Mouse (Mus musculus) cerebellum, adult 2 months (tissue): ENCODE results near the gene Ankrd54. TPM values are rescaled to one million over a fixed set of nuclear protein-coding genes. Genes with fewer than 3 reads are reported as not detected.
A peak's percentile ranks its signal among the peaks of the same experiment; 100 is the strongest.

Experiments used
- DNase-seq, 2 experiments: peaks; one replicate each; pipeline ENCODE4 v3.0.0; 2021
- H3K27ac ChIP-seq: fragments of 200-500 bp; 2 replicates; pipeline ENCODE4 v1.5.1; 2012; ENCODE audit warnings: low read length, control low read depth, inconsistent platforms; ENCODE audit not compliant: insufficient read depth
- H3K27me3 ChIP-seq: fragments of 200-500 bp; 2 replicates; pipeline ENCODE4 v1.6.1; 2012; ENCODE audit warnings: inconsistent platforms, mild to moderate bottlenecking, low read length, moderate library complexity; ENCODE audit not compliant: control insufficient read depth, insufficient read depth
- H3K4me1 ChIP-seq: fragments of 200-500 bp; 2 replicates; pipeline ENCODE4 v1.6.1; 2011; ENCODE audit warnings: low read length; ENCODE audit not compliant: control insufficient read depth, insufficient read depth
- H3K4me3 ChIP-seq: fragments of 200-500 bp; replicated peaks from 2 replicates; pipeline ENCODE3; 2011; ENCODE audit warnings: mild to moderate bottlenecking, low read depth, low read length, control low read depth; ENCODE audit not compliant: insufficient read depth
- CTCF ChIP-seq: fragments of 200-500 bp; IDR thresholded peaks from 2 replicates; pipeline ENCODE4 v1.5.1; 2011; ENCODE audit warnings: low read depth, mild to moderate bottlenecking, control low read depth, low read length, moderate library complexity, borderline replicate concordance; ENCODE audit not compliant: insufficient read depth
- POLR2A ChIP-seq: fragments of 200-500 bp; IDR thresholded peaks from 2 replicates; pipeline ENCODE4 v1.6.1; 2011; ENCODE audit warnings: low read length, control low read depth, borderline replicate concordance; ENCODE audit not compliant: insufficient read depth
- WGBS: fragments of 180-500 bp; shearing (Covaris S2); methylation state at CpG from one replicate; pipeline ENCODE4 v1.1.7; 2018; 5-methylcytosine and 5-hydroxymethylcytosine counted together
- polyA plus RNA-seq: library from polyadenylated mRNA; depleted of rRNA; stranded (reverse); fragments of >200 nt; gene quantifications from 2 replicates; pipeline ENCODE4 v1.2.3, GENCODE M21; 2012; rRNA removed

Ankrd54 gene
- 40.7 and 42.8 TPM in 2 replicates for polyA plus RNA-seq

DNA sequence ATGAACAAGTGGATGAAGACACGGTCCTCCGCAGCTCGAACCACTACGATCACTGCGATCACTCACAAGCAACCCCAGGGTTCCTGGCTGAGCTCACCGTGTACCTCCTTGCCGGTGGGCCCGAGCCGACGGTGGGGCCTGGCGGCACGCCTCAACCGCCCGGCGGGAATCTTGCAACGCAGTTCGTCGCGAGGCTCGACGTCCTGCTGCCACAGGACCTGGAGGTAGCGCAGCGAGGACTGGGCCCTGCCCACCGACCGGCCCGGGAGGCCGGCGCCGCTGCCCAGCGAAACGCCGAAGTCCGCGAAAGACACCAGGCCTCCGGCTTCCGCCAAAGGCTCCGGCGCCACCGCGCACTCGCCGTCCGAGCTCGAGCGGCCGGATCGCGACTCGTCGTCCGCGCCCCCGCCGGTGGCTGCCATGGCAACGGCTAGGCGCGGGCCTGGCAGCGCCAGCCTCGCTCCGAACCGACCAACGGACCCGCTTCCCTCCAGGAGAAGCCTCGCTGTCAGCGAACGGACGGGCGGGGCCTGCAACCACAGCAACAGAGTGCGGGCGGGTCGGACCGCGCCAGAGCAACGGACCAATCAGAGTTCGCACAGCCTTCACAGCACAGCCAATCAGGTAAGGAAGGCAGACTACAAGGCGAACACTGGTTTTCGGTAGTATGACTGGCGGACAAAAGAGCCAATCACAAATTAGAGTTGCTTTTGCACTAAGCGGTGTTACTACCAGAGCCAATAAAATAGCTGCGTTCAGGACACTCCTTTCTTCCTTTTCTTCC, at the start of gene Ankrd54:
TSS of gene Ankrd54 (minus strand) at position 518 of the 784 bp plus-strand sequence.
- Histone ChIP-seq H3K4me3 (peak within 1 kb of the TSS; percentile 73), H3K27ac (no peak within 1 kb of the TSS), H3K4me1 (no peaks in the 10 kb centered on the region), H3K27me3 (no peaks in the 10 kb centered on the region)
- WGBS, result under 1% methylated on average over 80 of the region's 80 CpGs
- TF ChIP-seq CTCF (no peak), POLR2A (peak; percentile 80)
- peak; percentile 96 to 100 for DNase-seq

DNA sequence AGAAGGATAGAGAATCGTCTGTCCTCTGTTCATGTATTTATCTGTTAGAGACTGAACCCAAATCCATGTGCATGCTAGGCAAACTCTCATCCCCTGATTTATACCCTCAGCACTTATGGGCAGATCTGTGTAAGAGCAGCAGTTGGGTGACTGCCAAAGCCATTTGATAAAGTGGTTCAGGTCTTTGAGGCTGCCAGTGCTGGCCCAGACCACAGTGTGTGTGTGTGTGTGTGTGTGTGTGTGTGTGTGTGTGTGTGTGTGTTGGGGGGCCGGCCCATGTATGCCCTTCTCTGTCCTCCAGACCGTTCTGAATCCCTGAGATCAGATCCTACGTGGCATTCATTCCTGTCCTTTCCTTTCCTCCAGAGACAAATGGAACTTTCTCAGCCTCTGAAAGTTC, 49.1 kb upstream of the Ankrd54 start:
- no peak overlapping the region for H3K27ac ChIP-seq
- no peaks in the 10 kb centered on the region for H3K27me3 ChIP-seq
- DNase-seq, result no peak
- TF ChIP-seq POLR2A, result no peak
- no peak for TF ChIP-seq CTCF
- H3K4me1 ChIP-seq, result peaks cover 9% of the 10 kb centered on the region
- WGBS, result 63% methylated on average over 4 of the region's 4 CpGs
- H3K4me3 ChIP-seq, result no peak overlapping the region

DNA sequence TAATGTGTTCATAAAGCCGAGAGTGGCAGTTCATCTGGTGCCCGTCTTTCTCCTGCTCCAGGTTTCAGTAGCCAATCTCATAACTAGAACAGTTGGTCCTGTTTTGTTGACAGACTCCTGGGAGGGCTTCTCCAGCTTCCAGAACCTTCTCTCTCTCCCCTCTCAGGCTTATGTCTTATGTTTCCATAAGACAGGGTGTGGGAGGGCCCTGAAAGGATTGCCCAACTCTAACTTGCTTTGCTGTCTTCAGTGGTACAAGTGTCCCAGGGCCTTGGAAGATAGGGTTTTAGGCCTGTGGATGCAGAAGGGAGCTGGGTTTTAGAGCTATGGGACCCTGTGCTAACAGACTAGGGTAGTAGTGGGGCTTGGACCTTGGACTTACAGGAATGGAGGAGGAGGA, 47.8 kb upstream of the Ankrd54 start:
- 26% methylated on average over 2 of the region's 2 CpGs for WGBS
- H3K27ac ChIP-seq, result no peak overlapping the region

DNA sequence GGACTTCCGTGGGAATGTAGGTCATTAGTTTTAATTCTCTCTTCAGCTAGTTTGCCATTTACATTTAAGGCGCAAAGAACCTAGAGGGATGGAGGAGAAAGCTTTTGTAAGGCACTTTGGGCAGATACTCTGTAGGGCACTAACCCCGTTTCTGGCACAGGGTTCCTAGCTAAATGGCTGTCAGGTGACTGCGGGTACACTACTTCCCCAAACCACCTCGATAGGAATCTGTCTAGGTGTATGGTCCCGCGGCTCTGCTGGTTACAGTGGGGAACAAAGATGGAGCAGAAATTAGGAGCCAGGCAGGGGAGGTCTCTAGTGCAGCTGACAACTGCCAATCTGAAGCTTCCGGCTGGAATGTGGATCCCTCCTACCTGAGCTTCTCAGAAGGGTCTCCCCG, 47.3 kb upstream of the Ankrd54 start:
- no peak for TF ChIP-seq POLR2A
- TF ChIP-seq CTCF, result no peak
- no peaks in the 10 kb centered on the region for H3K27me3 ChIP-seq
- H3K4me3 ChIP-seq, result peak overlapping the region; percentile 60
- no peak for DNase-seq
- peaks cover 9% of the 10 kb centered on the region for H3K4me1 ChIP-seq
- H3K27ac ChIP-seq, result no peak overlapping the region
- 13% methylated on average over 9 of the region's 9 CpGs for WGBS

More for the DNA sequence above, 47.8 kb upstream of the Ankrd54 start:
- Histone ChIP-seq H3K27me3 (no peaks in the 10 kb centered on the region), H3K4me3 (peak overlapping the region; percentile 60), H3K4me1 (peaks cover 9% of the 10 kb centered on the region)
- no peak for DNase-seq
- TF ChIP-seq CTCF (no peak), POLR2A (no peak)

DNA sequence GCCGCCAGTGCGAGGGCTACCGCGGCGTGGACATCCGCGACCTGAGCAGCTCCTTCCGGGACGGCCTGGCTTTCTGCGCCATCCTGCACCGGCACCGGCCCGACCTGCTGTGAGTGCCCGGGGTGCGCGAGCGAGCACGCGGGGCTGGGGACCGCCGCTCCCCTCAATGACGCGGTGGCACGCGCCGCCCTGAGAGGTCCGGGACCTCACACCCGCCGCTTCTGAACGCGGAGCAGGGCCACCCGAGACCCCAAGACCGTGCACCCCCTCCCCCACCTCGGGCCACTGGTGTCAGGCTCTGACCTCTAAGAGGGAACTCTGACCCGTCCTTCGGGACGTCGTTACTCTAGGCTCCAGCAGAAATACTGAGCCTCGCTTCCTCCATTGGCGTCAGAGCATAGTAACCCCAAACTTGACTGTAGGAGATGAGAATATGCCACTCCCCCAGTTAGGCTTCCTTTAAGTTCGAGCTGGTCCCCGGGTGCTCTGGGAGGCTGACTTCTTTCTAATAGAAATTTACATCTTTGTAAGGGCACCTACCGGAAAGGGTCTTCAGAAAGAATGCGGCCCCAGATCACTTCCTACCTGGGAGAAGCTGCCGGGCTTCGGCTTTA, 46.7 kb upstream of the Ankrd54 start:
- no peaks in the 10 kb centered on the region for H3K27me3 ChIP-seq
- H3K27ac ChIP-seq, result peak overlapping the region; percentile 66; the same call in 1 of the 2 replicates
- peaks cover 9% of the 10 kb centered on the region for H3K4me1 ChIP-seq
- no peak for DNase-seq
- peak overlapping the region; percentile 60 for H3K4me3 ChIP-seq
- under 1% methylated on average over 46 of the region's 46 CpGs for WGBS
- TF ChIP-seq POLR2A (no peak), CTCF (no peak)

DNA sequence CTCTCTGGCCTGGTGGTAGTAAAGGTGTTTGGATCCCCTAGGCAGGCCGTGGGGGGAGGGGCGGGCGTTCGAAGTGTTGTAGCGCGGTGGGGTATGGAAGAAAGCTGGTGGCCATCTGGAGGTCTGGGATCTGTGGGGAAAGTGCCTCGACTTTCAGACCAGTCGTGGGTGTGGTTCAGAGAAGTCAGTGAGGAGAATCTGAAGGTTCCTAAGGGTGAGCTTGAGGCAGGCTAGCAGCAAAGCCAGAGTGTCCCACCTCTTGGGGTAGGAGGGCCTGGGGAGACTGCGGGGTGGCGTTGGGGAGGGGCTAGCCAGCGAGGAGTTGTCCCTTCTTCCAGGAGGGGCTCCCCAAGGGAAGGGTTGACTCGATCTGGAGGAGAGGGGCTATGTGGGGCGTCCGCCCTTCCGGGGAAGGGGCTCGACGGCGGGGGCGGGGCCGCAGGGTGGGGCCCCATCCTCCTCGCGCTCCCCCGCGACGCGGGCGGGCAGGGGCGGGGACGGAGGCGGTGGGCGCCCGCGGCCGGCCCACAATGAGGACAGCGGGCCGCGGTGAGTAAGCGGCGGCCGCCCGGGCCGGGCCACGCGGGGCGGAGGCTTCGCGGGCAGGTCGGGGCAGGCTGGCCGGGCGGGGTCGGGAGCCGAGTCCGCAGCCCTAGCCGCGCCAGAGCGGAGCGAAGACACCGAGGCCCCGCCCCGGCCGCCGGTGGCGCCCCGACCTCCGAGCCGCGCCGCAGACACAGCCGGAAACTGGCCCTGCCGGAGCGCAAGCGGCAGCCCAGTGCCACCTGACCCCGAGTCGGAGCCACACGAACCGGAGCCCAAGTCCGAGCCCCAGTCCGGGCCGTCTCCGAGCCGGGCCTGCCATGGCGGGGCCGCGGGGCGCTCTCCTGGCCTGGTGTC, 46.0 kb upstream of the Ankrd54 start, which contains the start of gene Micall1:
TSS of gene Micall1 (plus strand) at position 478 of the 900 bp plus-strand sequence.
- Histone ChIP-seq H3K27me3 (no peaks in the 10 kb centered on the region), H3K27ac (peak within 1 kb of the TSS; percentile 66), H3K4me1 (peaks cover 9% of the 10 kb centered on the region), H3K4me3 (peak within 1 kb of the TSS; percentile 60)
- DNase-seq, result peak; percentile 83 to 86
- WGBS, result 2% methylated on average over 54 of the region's 85 CpGs
- no peak for TF ChIP-seq CTCF
- 0 out of 2 replicates have a peak, but pooled peaks have one; percentile 37 for TF ChIP-seq POLR2A

DNA sequence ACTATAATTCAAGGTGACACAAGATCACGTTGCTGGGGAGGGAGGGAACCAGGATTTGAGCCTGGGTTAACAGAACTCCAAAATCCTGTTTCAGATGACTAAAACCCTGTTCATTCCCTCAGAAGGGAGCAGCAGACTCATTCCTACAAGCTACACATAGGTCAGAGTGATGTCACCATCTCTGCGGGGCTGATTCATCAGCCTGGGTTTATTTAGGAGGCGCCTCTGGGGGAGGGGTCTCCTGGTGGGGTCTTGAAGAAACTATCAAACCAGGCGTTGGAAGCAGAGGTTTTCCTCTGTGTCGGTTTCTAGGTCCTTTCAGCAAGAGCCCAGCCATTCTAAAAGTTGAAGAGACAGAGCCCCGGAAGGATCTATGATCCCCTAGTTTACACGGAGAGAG, 45.3 kb upstream of the Ankrd54 start:
- no peak for TF ChIP-seq CTCF
- TF ChIP-seq POLR2A, result no peak
- Histone ChIP-seq H3K4me1 (peaks cover 9% of the 10 kb centered on the region), H3K27me3 (no peaks in the 10 kb centered on the region), H3K27ac (no peak overlapping the region), H3K4me3 (no peak overlapping the region)
- WGBS, result 29% methylated on average over 7 of the region's 7 CpGs
- no peak for DNase-seq
